Mouse (Mus musculus) cerebellum, postnatal 14 days (tissue): ENCODE results near the gene Bhlha9.
"Not testable (repeated sequence)": the region's sequence is repeated elsewhere in the genome, so short reads cannot be mapped to it uniquely, and the experiment has no call there.

Experiments
- DNase-seq, 2 experiments: peaks; one replicate each; pipeline ENCODE4 v3.0.0; 2021; ENCODE audit warnings: mixed read lengths in 2 of 2

The Bhlha9 gene

DNA sequence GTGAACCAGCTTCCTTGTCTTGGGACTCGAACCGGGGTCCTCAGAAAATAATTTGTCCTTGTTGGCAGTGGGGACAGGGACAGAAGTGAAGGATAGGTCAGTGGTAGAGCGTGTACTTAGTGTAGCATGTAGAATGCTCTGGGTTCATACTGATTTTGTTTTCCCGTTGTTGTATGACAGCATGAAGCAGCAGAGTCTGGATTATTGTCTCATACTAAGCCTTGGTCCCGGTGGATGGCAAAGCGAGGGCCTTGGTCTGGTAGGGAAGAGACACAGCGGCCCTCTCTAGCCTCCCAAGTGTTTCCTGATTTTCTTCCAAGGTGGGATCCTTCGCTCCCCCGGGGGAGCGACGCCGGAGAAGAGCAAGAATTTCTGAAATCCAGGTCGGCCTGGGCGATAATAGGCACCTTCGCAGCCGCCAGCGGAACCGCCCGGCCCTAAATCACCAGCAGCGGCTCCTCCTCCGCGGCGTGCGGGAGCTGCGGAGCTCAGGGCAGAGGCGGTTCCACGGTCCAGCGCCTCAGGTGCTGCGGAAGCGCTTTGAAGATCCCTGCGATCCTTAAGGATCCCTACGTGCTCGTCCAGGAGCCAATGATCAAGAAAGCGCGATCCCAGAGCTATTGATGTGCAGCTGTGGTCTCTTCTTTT, 6.1 kb upstream of the Bhlha9 start:
- DNase-seq: peak; percentile 59 to 61

DNA sequence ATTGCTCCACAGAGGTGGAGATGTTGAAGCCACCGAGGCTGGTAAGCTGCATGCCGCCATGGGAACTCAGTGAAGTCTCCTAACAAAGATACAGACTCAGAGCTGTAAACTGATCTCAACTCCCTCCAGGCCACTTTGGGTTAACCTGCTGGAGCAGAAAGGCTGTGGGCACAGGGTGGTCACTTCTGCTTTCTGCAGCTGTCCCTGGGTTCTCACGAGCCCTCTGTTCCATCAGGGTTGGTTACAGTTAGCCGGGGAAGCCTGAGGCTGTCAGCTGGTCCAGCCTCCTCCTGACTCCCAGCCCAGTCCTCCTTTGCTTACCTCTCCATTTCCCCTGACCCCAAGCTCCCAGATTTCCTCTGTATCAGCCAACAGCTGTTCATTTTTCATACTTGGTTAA, 4.5 kb upstream of the Bhlha9 start:
- no peak for DNase-seq

DNA sequence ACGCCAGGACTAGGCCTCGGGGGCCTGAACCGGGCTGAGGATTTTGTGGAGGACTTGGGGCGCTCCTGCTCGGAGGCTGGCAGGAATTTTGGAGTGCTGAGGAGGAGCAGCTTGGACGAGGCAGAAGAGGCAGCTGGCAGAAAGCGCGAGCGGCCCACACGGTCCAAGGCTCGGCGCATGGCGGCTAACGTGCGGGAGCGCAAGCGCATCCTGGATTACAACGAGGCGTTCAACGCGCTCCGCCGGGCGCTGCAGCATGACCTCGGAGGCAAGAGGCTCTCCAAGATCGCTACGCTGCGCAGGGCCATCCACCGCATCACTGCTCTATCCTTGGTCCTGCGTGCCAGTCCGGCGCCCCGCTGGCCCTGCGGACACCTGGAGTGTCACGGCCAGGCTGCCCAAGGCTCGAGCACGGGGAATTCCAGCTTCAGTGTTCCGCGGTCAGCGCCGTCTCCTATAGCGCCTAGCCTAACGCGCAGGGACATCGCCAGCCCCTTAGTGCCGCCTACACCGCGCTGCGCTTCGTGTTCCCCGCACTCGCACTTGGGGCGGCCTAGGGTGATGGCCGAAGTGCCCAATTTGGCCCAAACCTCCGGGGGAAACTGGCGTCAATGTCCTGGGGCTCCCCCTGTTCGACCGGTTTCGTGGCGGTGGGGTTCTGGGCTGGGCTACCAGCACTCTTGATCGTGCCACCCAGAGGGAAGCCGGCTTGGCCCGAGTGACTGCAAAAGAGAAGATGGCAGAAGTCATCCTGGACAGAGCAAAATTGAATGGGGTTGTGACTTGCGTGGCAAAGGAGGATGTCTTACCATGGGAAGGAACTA, 503 bp downstream of the Bhlha9 start:
- peak; percentile 79 to 82 for DNase-seq

DNA sequence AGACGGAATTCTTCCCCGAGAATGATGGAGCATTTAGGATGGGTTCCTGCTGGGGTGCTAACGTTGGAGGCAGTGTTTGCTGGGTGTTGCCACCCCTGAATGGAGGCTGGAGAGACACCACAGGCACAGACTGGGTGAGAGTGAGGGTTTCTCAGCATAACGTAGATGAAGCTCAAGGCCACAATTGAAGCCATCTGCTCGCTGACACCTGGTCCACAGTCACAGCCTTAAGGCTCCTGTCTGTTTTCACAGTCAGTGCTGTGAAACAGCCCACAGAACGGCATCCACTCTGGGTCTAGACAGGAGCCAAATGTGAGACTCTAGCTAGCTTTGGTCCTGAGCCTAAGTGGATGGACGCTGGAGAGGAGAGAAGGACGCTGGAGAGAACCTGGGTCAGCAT, 1.9 kb downstream of the Bhlha9 start:
- DNase-seq: peak; percentile 48 to 61

DNA sequence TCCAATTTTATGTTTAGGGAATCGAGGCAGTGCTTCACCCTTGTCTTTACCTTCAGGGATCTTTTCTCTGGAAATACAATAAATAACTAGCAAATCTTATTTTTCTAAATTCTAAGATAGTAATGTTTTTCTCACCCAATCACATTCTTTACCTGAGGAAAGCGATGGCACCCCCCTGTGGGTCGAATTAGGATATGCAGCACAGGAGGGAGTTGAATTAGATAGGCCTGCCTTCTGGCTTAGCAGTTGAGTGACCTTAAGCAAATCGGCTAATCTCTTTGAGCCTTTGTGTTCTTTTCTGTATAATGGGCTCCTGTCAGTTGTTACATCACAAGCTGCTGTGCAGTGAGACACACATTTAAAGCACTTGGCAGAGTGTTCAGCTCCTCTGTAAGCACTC, 2.4 kb downstream of the Bhlha9 start:
- DNase-seq: peak; percentile 53 to 62

DNA sequence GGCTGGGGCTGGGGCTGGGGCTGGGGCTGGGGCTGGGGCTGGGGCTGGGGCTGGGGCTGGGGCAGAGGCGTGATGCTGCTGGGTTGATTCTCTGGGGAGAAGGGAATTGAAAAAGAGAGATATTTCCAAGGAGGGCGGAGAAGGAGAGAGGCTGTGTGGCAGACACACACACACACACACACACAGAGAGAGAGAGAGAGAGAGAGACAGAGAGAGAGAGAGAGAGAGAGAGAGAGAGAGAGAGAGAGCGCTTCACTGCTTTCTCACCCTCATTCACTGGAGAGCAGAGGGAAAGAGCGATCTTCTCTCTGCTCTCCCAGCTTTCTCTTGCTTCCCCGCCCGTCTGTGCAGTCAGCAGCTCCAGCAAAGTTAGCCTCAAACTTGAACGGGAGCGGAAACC, 7.2 kb downstream of the Bhlha9 start, which contains the start of gene Trarg1:
Gene Trarg1, plus strand, starts transcription at position 301 of the 400 bp plus-strand sequence.
- not testable (repeated sequence) for DNase-seq

DNA sequence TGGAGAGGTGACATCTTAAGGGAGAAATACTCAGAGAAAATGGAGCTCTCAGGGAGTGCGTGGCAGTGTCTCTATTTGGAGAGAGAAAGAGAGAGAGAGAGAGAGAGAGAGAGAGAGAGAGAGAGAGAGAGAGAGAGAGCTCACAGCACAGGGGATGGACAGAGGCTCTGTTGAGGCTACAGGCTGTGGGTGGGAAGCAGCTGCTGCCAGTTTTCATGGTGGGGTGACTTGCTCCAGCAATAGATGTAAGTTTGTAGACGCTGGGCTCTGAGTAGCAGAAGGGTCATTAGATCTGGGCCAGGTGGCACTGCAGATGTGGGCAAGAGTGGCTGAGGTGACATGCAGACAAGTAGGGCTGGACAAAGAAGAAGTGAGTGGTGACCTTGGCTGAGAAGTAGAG, 13.3 kb downstream of the Bhlha9 start:
- DNase-seq: no peak

DNA sequence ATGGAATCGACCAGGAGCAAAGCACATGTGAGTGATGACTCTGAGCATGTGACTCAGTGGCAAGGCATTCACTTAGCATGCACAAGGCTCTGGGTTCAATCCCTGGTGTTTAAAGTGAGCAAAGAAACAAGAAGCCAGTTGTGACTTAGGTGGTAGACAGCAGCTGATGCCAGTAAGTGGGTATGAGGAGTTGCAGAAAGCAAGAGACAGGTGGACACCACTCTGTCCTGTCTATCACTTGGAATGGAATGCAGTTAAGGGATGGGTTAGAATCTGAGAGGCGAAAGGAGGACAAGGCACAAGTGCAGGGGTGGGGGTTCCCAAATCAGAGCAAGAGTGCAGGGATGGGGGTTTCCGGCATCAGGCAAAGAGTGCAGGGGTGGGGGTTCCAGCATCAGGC, 19.8 kb downstream of the Bhlha9 start:
- no peak for DNase-seq

DNA sequence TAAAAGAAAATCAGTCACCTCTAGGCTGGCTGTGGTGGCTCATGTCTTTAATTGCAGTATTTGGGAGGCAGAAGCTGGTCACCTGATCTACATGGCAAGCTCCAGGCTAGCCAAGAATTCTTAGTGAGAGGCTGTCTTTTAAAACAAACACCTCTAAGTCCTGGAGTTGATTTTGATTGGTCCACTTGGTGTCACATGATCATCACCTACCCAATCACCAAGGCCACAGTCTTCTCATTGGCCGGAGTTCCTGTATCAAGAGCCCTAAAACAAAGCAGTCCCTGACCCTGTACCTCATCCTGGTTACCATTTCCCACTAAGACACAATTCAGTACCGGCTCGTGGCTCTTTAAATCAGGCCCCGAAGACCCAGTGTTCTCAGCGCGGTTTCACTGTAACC, 23.5 kb downstream of the Bhlha9 start:
- peak; percentile 44 to 55 for DNase-seq

DNA sequence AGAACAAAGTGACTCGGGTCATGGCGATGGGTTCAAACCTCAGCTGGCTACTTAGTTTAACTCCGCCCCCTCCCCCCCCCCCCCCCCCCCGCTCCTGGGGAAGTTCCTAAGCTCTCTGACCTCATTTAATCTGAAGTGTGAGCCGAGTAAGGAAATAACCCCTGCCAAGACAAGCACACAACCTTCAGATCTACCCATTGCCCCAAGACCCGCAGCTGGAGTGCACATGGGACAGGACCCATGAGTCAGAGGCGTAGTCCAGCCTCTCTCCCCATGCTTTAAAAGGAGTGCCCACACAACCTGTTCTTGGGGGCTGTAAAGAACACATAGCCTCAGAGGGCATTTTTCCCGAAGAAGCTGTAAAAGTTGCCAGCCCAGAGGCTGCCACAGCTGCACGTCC, 27.4 kb downstream of the Bhlha9 start:
- no peak for DNase-seq

DNA sequence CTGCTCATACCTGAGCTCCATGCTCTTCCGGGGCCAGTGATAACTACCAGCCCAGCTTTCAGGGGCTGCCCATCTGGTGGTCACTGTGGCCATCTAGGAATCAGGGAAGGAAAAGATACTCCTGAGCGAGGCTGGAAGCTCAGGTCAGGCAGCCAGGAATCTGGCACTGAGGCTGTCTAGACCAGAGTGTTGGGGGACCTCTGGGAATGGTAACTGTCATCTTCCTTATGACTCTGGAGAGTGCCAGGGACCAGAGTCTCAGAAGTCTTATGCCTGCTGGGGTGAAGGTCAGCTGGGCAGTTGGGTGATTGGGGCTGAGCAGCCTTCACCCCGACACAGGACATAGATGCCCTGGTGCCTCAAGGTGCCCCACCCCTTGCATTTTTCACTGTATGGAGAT, 35.4 kb downstream of the Bhlha9 start:
- DNase-seq: no peak

DNA sequence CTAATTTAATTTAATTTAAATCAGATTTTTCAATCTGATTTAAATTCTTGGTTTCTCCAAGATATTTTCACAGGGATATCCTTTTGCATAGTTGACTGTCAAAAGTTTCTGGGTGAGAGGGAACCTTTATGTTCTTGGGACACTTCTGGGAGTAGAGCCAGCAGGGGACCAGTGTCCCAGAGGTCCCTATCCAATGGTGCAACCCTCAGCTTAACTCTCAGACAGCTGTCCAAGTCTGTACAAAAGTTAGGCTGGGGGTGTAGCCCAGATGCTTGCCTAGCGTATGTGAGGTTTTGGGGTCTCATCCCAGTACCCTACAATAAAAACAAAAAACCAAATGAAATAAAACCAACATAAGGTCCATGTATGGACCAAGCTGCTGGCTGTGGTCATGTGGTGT, 35.8 kb downstream of the Bhlha9 start:
- DNase-seq: no peak

DNA sequence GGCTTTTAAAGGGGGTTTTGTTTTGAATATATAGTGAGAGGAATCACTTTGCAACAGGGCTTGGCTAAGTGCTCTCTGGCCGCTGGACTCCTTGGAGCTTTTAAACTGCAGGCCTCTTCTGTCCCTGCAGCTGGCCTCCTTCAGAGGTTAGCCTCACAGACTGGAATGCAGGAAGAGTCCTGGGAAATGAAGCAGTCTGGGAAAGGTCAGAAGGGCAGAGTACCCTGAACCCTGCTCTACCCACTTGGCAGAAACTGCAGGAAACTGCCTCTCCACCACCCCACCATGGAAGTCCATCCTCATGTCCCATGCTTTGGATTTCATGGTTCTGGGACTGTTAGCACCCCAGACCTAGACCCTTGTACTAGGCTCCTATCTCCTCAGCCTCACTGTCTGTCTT, 36.6 kb downstream of the Bhlha9 start:
- DNase-seq: no peak

DNA sequence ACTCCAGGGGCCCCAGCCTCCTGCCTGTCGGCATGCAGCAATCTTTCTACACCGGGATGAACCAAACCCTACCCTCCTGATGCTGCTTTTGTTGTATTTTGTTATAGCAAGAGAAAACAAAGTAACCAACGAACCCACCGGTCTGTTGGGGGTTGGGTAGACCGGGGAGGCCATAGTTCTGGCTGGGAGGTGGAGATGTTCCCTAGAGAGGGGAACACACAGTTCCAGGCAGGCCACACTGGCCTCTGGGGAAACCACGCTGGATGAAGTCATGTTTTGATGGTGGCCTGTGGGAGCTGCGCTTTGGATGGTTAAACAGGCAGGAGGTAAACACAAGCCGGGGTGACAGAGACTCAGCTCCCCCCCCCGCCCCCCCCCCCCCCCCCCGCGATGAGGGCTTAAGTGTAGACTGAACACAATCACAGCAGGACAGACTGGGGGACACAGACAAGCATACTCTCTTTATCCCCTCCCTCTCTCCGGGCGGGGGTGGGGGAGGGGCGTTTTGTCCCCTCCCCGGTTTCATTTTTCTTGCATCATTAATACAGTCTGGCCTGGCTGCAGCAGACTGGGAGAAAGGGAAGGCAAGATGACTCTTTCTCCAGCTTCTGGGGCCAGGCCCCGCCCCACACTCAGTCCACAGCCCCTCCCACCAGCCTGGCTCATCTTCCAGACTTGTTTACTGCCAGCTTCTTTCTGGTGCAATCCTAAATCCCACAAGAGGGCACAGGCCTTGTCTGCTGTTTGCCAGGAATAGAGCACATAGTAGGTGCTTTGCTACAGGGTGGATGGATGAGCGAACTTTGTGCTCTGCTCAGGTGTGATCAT, 37.6 kb downstream of the Bhlha9 start:
- peak; percentile 20 to 40 for DNase-seq

DNA sequence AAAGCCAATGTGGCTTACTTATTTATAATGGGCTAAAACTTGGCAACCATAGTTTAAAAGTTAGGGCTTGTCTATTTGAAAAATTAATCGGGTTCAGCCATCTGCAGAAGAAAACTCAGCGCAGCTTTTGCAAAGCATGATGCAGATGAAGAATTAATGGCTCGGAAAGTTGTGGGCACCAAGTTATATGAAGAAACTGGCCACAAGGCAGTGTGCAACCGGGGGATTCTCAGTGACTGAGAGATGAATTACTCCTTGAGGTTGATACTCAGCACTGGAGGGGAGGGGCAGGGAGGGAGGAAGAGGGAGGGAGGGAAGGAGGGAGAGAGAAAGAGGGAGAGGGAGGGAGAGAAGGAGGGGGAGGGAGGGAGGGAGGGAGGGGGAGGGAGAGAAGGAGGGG, 44.7 kb downstream of the Bhlha9 start:
- DNase-seq: no peak
